Mouse (Mus musculus) forebrain, embryonic 15.5 days (tissue): Measurements from ENCODE around the gene Rpia. TPM values are rescaled to one million over a fixed set of nuclear protein-coding genes. Genes with fewer than 3 reads are reported as not detected.

Experiments
- ATAC-seq: fragments of 200-750 bp; cut with Nextera tagmentation; replicated peaks from 2 replicates; pipeline ENCODE4 v1.8.0; 2017; ENCODE audit warnings: mild to moderate bottlenecking, moderate TSS enrichment, moderate library complexity
- H3K27ac ChIP-seq: fragments of 300-500 bp; sonication (generic); replicated peaks from 2 replicates; pipeline ENCODE4 v1.5.1; 2015; ENCODE audit warnings: mild to moderate bottlenecking, inconsistent platforms
- H3K27me3 ChIP-seq: fragments of 300-500 bp; sonication (generic); 2 replicates; pipeline ENCODE4 v1.6.1; 2015; ENCODE audit warnings: inconsistent platforms
- H3K36me3 ChIP-seq: fragments of 300-500 bp; sonication (generic); 2 replicates; pipeline ENCODE4 v1.6.1; 2015; ENCODE audit warnings: mild to moderate bottlenecking, inconsistent platforms
- H3K4me1 ChIP-seq: fragments of 300-500 bp; sonication (generic); 2 replicates; pipeline ENCODE4 v1.6.1; 2015; ENCODE audit warnings: inconsistent platforms
- H3K4me2 ChIP-seq: fragments of 300-500 bp; sonication (generic); replicated peaks from 2 replicates; pipeline ENCODE4 v1.6.1; 2015; ENCODE audit warnings: mild to moderate bottlenecking, inconsistent platforms
- H3K4me3 ChIP-seq: fragments of 300-500 bp; sonication (generic); 2 replicates; pipeline ENCODE4 v1.5.1; 2015; ENCODE audit warnings: mild to moderate bottlenecking, inconsistent platforms
- H3K9ac ChIP-seq: fragments of 300-500 bp; sonication (generic); replicated peaks from 2 replicates; pipeline ENCODE4 v1.6.1; 2015; ENCODE audit warnings: mild to moderate bottlenecking, inconsistent platforms
- H3K9me3 ChIP-seq: fragments of 300-500 bp; sonication (generic); 2 replicates; pipeline ENCODE4 v1.6.1; 2016; ENCODE audit warnings: inconsistent platforms
- WGBS: fragments of 180-500 bp; shearing (Covaris S2); methylation state at CpG from one replicate; pipeline ENCODE4 v1.1.7; 2015; ENCODE audit warnings: mixed read lengths; 5-methylcytosine and 5-hydroxymethylcytosine counted together
- polyA plus RNA-seq: library from polyadenylated mRNA; unstranded; fragments of >200 nt; fragmentation: Nextera tagmentation; extraction: Ambion mirVana; gene quantifications from 2 replicates; pipeline ENCODE4 v1.2.1, GENCODE M21; 2015

The Rpia gene
- polyA plus RNA-seq, 1 experiment from 2014 or later: 3.4 TPM

DNA sequence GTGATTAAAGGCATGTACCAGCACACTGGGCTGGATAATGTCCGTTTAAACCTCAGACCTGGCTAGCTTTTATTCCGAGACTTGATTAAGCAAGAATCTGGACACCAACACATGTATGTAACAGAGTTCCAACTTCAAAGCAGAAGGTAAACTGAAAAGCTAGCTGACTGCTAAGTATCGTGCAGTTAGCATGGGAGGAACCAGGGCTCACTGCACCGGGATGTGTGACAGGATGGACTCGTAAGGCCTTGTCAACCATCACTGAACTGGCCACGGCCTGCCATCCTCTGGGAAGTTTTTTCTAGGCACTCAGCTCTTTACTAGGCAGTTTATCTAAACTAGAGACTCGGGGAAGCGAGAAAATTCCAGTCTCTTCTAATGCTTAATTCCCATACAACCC, 27.0 kb downstream of the Rpia start:
- Histone ChIP-seq H3K4me1 (no peaks in the 10 kb centered on the region), H3K4me3 (no peak overlapping the region), H3K9ac (no peak overlapping the region), H3K27ac (no peak overlapping the region), H3K4me2 (no peak overlapping the region), H3K9me3 (no peaks in the 10 kb centered on the region), H3K27me3 (no peaks in the 10 kb centered on the region), H3K36me3 (peaks cover 37% of the 10 kb centered on the region)
- WGBS: 94% methylated on average over 8 of the region's 8 CpGs
- no peak for ATAC-seq

GRCm38 (mm10) chr6:70764551-70764950, 27.5 kb downstream of the Rpia start:
- Histone ChIP-seq H3K27ac (no peak overlapping the region), H3K4me2 (no peak overlapping the region), H3K36me3 (peaks cover 33% of the 10 kb centered on the region), H3K4me1 (no peaks in the 10 kb centered on the region), H3K27me3 (no peaks in the 10 kb centered on the region), H3K9ac (no peak overlapping the region), H3K4me3 (no peak overlapping the region), H3K9me3 (no peaks in the 10 kb centered on the region)
- ATAC-seq: no peak
- WGBS: 91% methylated on average over 5 of the region's 5 CpGs

DNA sequence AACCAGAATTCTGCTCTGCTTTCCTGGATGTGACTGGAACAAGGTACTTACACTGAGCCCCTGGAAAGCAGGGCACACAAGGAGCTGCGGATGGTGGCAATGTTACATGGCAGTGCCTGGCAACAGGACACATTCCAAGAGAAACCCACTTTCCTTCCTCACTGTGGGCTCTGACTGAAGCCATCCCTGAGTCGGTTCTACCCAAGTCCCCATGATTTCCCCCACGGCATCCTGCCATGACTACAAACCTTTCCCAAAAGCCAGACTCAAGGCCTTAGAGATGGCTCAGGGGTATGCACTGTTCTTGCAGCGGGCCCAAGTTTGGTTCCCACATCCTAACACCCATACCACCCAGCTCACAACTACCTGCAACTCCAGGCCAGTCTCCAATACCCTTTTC, 28.2 kb downstream of the Rpia start:
- H3K4me3 ChIP-seq: no peak overlapping the region

GRCm38 (mm10) chr6:70762659-70763058, 29.4 kb downstream of the Rpia start:
- Histone ChIP-seq H3K4me3 (no peak overlapping the region), H3K4me2 (no peak overlapping the region), H3K9ac (no peak overlapping the region), H3K27ac (no peak overlapping the region), H3K4me1 (no peaks in the 10 kb centered on the region), H3K36me3 (peaks cover 22% of the 10 kb centered on the region), H3K27me3 (no peaks in the 10 kb centered on the region), H3K9me3 (no peaks in the 10 kb centered on the region)
- no peak for ATAC-seq
- WGBS: 92% methylated on average over 6 of the region's 6 CpGs

More for the DNA sequence above, 28.2 kb downstream of the Rpia start:
- ATAC-seq: no peak
- no peak overlapping the region for H3K27ac ChIP-seq
- peaks cover 33% of the 10 kb centered on the region for H3K36me3 ChIP-seq
- H3K4me1 ChIP-seq: no peaks in the 10 kb centered on the region
- WGBS: 91% methylated on average over 4 of the region's 4 CpGs
- H3K27me3 ChIP-seq: no peaks in the 10 kb centered on the region
- H3K9ac ChIP-seq: no peak overlapping the region
- H3K9me3 ChIP-seq: no peaks in the 10 kb centered on the region
- H3K4me2 ChIP-seq: no peak overlapping the region

- WGBS: 76% methylated on average over 4 of the region's 4 CpGs
- H3K27me3 ChIP-seq: no peaks in the 10 kb centered on the region
- H3K36me3 ChIP-seq: peaks cover 8% of the 10 kb centered on the region; the same call in 1 of the 2 replicates
- no peaks in the 10 kb centered on the region for H3K4me1 ChIP-seq
- H3K9me3 ChIP-seq: no peaks in the 10 kb centered on the region
- H3K27ac ChIP-seq: no peak overlapping the region
- H3K4me3 ChIP-seq: no peak overlapping the region
- ATAC-seq: no peak
- no peak overlapping the region for H3K4me2 ChIP-seq
- no peak overlapping the region for H3K9ac ChIP-seq
Observed at GRCm38 (mm10) chr6:70760951-70761350, 31.1 kb downstream of the Rpia start.

DNA sequence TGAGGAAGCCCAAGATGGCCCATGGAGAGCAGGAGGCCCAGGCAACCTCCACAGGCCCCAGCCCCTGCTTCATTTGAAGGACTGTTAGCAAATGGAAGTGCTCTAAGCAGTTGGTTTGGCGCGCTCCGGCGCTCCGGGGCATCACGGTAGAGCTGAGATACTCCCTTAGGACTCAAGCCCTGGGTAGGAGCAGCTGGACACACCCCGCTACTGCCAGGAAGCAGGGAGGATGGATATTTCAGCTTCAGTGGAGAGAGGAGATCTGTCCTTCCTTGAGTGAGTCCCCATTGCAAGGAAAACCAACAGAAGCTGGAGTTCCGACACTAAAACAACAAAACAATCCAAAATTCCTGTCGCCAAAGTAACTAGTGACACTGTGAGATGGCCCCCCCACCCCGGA, 37.2 kb downstream of the Rpia start:
- Histone ChIP-seq H3K27ac (no peak overlapping the region), H3K4me2 (no peak overlapping the region), H3K27me3 (no peaks in the 10 kb centered on the region), H3K9me3 (no peaks in the 10 kb centered on the region), H3K36me3 (no peaks in the 10 kb centered on the region), H3K4me3 (no peak overlapping the region), H3K4me1 (no peaks in the 10 kb centered on the region), H3K9ac (no peak overlapping the region)
- WGBS: 89% methylated on average over 10 of the region's 10 CpGs
- no peak for ATAC-seq

DNA sequence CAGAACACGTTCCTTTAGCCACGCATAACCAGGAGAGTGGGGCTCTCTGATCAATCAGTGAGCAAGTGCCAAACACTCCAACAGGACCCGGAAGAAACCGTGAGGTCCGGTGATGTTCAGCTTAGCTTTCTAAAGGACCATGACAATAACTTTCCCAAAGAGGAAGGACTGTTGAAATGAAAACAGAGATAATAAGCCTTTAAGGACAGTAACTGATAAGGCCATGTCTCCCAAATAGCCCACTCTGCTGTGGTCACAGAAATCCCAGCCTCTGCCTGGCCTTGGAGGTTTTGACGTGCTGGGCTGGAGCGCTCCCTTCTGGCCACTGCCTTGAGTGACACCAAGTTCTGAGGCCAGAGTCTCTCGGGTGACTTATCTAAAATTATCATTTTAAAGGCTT, 39.7 kb downstream of the Rpia start:
- H3K36me3 ChIP-seq: no peaks in the 10 kb centered on the region
- no peaks in the 10 kb centered on the region for H3K9me3 ChIP-seq
- H3K4me2 ChIP-seq: no peak overlapping the region
- no peak overlapping the region for H3K9ac ChIP-seq
- no peak for ATAC-seq
- no peaks in the 10 kb centered on the region for H3K27me3 ChIP-seq
- no peak overlapping the region for H3K27ac ChIP-seq
- H3K4me3 ChIP-seq: no peak overlapping the region
- 59% methylated on average over 8 of the region's 8 CpGs for WGBS
- H3K4me1 ChIP-seq: no peaks in the 10 kb centered on the region

GRCm38 (mm10) chr6:70751898-70752273, 40.1 kb downstream of the Rpia start:
- Histone ChIP-seq H3K27me3 (no peaks in the 10 kb centered on the region), H3K36me3 (no peaks in the 10 kb centered on the region), H3K4me3 (no peak overlapping the region), H3K9ac (no peak overlapping the region), H3K4me1 (no peaks in the 10 kb centered on the region), H3K4me2 (no peak overlapping the region), H3K9me3 (no peaks in the 10 kb centered on the region), H3K27ac (no peak overlapping the region)
- WGBS: 75% methylated on average over 6 of the region's 6 CpGs
- ATAC-seq: no peak

GRCm38 (mm10) chr6:70751251-70751897, 40.7 kb downstream of the Rpia start:
- no peaks in the 10 kb centered on the region for H3K36me3 ChIP-seq
- WGBS: 73% methylated on average over 8 of the region's 8 CpGs
- no peak overlapping the region for H3K4me2 ChIP-seq
- no peak overlapping the region for H3K4me3 ChIP-seq
- ATAC-seq: no peak
- H3K9me3 ChIP-seq: no peaks in the 10 kb centered on the region
- H3K27me3 ChIP-seq: no peaks in the 10 kb centered on the region
- H3K27ac ChIP-seq: no peak overlapping the region
- no peak overlapping the region for H3K9ac ChIP-seq
- H3K4me1 ChIP-seq: no peaks in the 10 kb centered on the region

DNA sequence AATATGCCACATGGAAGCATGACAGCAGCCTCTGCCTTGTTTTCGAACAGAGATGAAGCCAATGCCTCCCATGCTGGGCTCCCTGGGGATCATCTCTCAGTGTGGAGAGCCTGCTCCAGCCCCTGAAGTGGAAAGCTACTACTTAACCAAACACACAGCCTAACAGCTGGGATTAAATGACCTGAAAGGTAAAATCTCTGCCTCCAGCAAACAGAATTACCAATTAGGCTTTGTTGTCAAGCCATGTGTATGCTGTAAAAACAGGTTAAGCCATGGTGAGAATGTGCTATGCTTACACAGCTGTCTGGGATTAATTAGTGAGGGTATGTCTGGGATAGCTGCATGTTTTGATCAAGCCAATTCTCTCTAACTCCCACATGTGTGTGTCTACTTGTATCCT, 42.3 kb downstream of the Rpia start:
- ATAC-seq: no peak
- 42% methylated on average over 1 of the region's 1 CpGs for WGBS

DNA sequence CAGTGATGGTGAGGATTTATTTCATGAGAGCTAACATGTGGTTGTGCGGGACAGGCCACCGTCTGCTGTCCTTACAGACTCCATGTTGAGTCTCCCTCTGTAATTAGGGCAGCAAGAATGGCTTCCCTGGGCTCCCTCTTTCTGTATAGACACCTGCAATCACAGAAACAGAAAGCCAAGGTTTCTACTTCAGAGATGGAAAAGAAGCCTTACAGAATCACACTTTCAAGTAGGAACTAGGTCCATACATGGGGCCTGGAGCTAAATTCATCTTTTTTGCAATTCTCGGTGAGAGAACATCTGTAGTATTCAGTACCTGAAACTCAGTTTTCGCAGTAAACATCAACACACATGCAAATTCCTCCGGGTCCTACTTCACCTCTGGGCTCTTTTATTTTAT, 44.3 kb downstream of the Rpia start:
- no peak overlapping the region for H3K4me3 ChIP-seq
- WGBS: 94% methylated on average over 5 of the region's 5 CpGs
- no peaks in the 10 kb centered on the region for H3K36me3 ChIP-seq
- no peaks in the 10 kb centered on the region for H3K4me1 ChIP-seq
- no peak overlapping the region for H3K27ac ChIP-seq
- no peak for ATAC-seq
- H3K9me3 ChIP-seq: no peaks in the 10 kb centered on the region
- no peak overlapping the region for H3K9ac ChIP-seq
- H3K27me3 ChIP-seq: no peaks in the 10 kb centered on the region
- no peak overlapping the region for H3K4me2 ChIP-seq

More for the DNA sequence above, 42.3 kb downstream of the Rpia start:
- H3K4me2 ChIP-seq: no peak overlapping the region
- no peaks in the 10 kb centered on the region for H3K4me1 ChIP-seq
- no peak overlapping the region for H3K4me3 ChIP-seq
- H3K27ac ChIP-seq: no peak overlapping the region
- H3K9me3 ChIP-seq: no peaks in the 10 kb centered on the region
- H3K27me3 ChIP-seq: no peaks in the 10 kb centered on the region
- no peak overlapping the region for H3K9ac ChIP-seq
- H3K36me3 ChIP-seq: no peaks in the 10 kb centered on the region

GRCm38 (mm10) chr6:70743902-70744301, 48.1 kb downstream of the Rpia start:
- no peak overlapping the region for H3K9ac ChIP-seq
- no peaks in the 10 kb centered on the region for H3K9me3 ChIP-seq
- WGBS: 71% methylated on average over 5 of the region's 5 CpGs
- H3K27me3 ChIP-seq: no peaks in the 10 kb centered on the region
- H3K36me3 ChIP-seq: no peaks in the 10 kb centered on the region
- no peak overlapping the region for H3K27ac ChIP-seq
- no peak overlapping the region for H3K4me2 ChIP-seq
- H3K4me3 ChIP-seq: no peak overlapping the region
- H3K4me1 ChIP-seq: no peaks in the 10 kb centered on the region
- no peak for ATAC-seq

GRCm38 (mm10) chr6:70742833-70743232, 49.2 kb downstream of the Rpia start:
- H3K9ac ChIP-seq: no peak overlapping the region
- H3K27me3 ChIP-seq: no peaks in the 10 kb centered on the region
- H3K4me2 ChIP-seq: no peak overlapping the region
- no peak overlapping the region for H3K4me3 ChIP-seq
- no peaks in the 10 kb centered on the region for H3K9me3 ChIP-seq
- WGBS: 81% methylated on average over 4 of the region's 4 CpGs
- H3K36me3 ChIP-seq: no peaks in the 10 kb centered on the region
- no peak for ATAC-seq
- H3K4me1 ChIP-seq: no peaks in the 10 kb centered on the region
- H3K27ac ChIP-seq: no peak overlapping the region
